Mouse (Mus musculus) forebrain, embryonic 16.5 days (tissue): Measurements from ENCODE around the gene Sytl3. TPM values are rescaled to one million over a fixed set of nuclear protein-coding genes. Genes with fewer than 3 reads are reported as not detected.

Experiments used
- ATAC-seq: fragments of 200-750 bp; cut with Nextera tagmentation; 2 replicates; pipeline ENCODE4 v1.8.0; 2017; ENCODE audit warnings: mild to moderate bottlenecking, moderate library complexity
- H3K27ac ChIP-seq: fragments of 300-500 bp; sonication (generic); 2 replicates; pipeline ENCODE4 v1.5.1; 2014; ENCODE audit warnings: low read length, control low read depth
- H3K27me3 ChIP-seq: fragments of 300-500 bp; sonication (generic); replicated peaks from 2 replicates; pipeline ENCODE4 v1.6.1; 2014; ENCODE audit warnings: low read length; ENCODE audit not compliant: control insufficient read depth, insufficient read depth
- H3K36me3 ChIP-seq: fragments of 300-500 bp; sonication (generic); 2 replicates; pipeline ENCODE4 v1.6.1; 2014; ENCODE audit not compliant: control insufficient read depth, insufficient read depth
- H3K4me1 ChIP-seq: fragments of 300-500 bp; sonication (generic); replicated peaks from 2 replicates; pipeline ENCODE4 v1.6.1; 2014; ENCODE audit warnings: low read length; ENCODE audit not compliant: control insufficient read depth, insufficient read depth
- H3K4me2 ChIP-seq: fragments of 300-500 bp; sonication (generic); 2 replicates; pipeline ENCODE4 v1.6.1; 2014; ENCODE audit warnings: mild to moderate bottlenecking, low read length, control low read depth
- H3K4me3 ChIP-seq: fragments of 300-500 bp; sonication (generic); replicated peaks from 2 replicates; pipeline ENCODE4 v1.5.1; 2014; ENCODE audit warnings: mild to moderate bottlenecking, low read length, control low read depth
- H3K9ac ChIP-seq: fragments of 300-500 bp; sonication (generic); replicated peaks from 2 replicates; pipeline ENCODE4 v1.6.1; 2014; ENCODE audit warnings: low read depth, low read length, control low read depth
- H3K9me3 ChIP-seq: fragments of 300-500 bp; sonication (generic); 2 replicates; pipeline ENCODE4 v1.6.1; 2016; ENCODE audit warnings: low read length; ENCODE audit not compliant: control insufficient read depth
- WGBS: fragments of 180-500 bp; shearing (Covaris S2); extraction: QIAGEN DNeasy Blood & Tissue Kit; methylation state at CpG from one replicate; pipeline ENCODE4 v1.1.7; 2014; 5-methylcytosine and 5-hydroxymethylcytosine counted together
- polyA plus RNA-seq: library from polyadenylated mRNA; unstranded; fragments of >200 nt; fragmentation: Nextera tagmentation; extraction: Ambion mirVana; gene quantifications from 2 replicates; pipeline ENCODE4 v1.2.1, GENCODE M21; 2015

Sytl3 gene
- polyA plus RNA-seq, 1 experiment from 2014 or later: 0.30 TPM

DNA sequence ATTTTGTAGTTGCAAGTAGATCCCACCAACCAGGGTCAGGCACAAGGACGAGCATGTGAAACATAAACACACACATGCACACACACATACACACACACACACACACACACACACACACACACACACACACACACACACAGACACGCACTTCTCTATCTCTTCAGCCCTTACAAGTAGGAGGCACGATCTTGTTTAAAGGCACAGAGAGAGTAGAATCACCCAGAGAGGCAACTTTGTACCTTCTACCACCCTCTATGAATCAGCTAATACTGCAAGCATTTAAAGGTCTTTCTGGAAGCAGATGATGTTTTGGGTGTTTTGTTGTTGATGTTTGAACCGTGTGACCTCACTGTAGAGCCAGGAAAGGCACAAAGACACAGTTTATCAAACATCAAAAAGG lies 116.8 kb downstream of the Sytl3 start:
- Histone ChIP-seq H3K36me3 (no peaks in the 10 kb centered on the region), H3K4me2 (no peak overlapping the region), H3K9ac (no peak overlapping the region), H3K4me1 (peaks cover 31% of the 10 kb centered on the region), H3K27ac (no peak overlapping the region), H3K27me3 (no peaks in the 10 kb centered on the region), H3K9me3 (no peaks in the 10 kb centered on the region), H3K4me3 (no peak overlapping the region)
- WGBS: 78% methylated on average over 4 of the region's 4 CpGs
- no peak for ATAC-seq

- Histone ChIP-seq H3K27me3 (no peaks in the 10 kb centered on the region), H3K4me3 (no peak overlapping the region), H3K36me3 (no peaks in the 10 kb centered on the region), H3K4me2 (no peak overlapping the region), H3K9ac (no peak overlapping the region; the same call in 1 of the 2 replicates), H3K9me3 (no peaks in the 10 kb centered on the region), H3K4me1 (peaks cover 36% of the 10 kb centered on the region), H3K27ac (no peak overlapping the region; the same call in 1 of the 2 replicates)
- 36% methylated on average over 6 of the region's 6 CpGs for WGBS
- no peak for ATAC-seq
Measured at GRCm38 (mm10) chr17:6776123-6776522, 117.2 kb downstream of the Sytl3 start.

GRCm38 (mm10) chr17:6776576-6776975 lies 117.7 kb downstream of the Sytl3 start:
- Histone ChIP-seq H3K36me3 (no peaks in the 10 kb centered on the region), H3K9ac (no peak overlapping the region; the same call in 1 of the 2 replicates), H3K4me3 (no peak overlapping the region), H3K4me2 (no peak overlapping the region), H3K27me3 (no peaks in the 10 kb centered on the region), H3K27ac (no peak overlapping the region; the same call in 1 of the 2 replicates), H3K9me3 (no peaks in the 10 kb centered on the region), H3K4me1 (peaks cover 36% of the 10 kb centered on the region)
- WGBS: 30% methylated on average over 5 of the region's 5 CpGs
- no peak for ATAC-seq

GRCm38 (mm10) chr17:6777061-6777460 lies 118.2 kb downstream of the Sytl3 start:
- H3K4me1 ChIP-seq: peaks cover 40% of the 10 kb centered on the region
- WGBS: 75% methylated on average over 6 of the region's 6 CpGs
- H3K4me2 ChIP-seq: no peak overlapping the region
- H3K27me3 ChIP-seq: no peaks in the 10 kb centered on the region
- no peaks in the 10 kb centered on the region for H3K9me3 ChIP-seq
- no peak overlapping the region for H3K4me3 ChIP-seq
- ATAC-seq: no peak
- no peak overlapping the region for H3K9ac ChIP-seq
- H3K27ac ChIP-seq: no peak overlapping the region
- H3K36me3 ChIP-seq: no peaks in the 10 kb centered on the region

DNA sequence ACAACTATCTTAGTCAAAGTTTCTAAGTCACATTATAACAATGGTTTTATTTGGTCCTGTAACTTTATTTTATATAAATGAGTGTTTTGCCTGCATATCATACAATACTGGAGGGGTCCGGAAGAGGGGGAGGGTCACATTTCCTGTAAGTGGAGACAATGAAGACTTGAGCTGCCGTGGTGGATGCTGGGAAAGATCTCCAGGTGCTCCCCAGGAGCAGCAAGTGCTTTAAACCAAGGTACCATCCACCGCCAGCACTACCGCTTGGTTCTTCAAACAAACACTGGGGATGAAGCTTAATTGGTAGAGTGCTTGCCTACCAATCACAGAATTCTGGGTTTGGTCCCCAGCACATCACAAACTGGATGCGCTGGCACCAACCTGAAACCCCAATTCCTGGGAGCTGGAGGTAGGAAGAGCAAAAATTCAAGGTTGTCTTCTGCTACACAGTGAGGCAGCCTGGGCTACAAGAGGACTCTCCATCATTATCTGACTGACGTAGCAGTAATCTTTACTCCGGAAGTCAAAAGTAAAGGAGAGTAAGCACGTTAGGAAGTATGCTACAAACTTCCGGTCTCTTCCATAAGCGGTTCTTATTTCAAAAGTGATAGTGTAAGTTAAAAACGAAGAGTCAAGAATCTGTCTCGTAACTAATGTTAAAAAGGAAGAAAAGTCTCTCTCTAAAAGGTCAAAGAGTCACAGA lies 118.9 kb downstream of the Sytl3 start:
- no peaks in the 10 kb centered on the region for H3K9me3 ChIP-seq
- no peak overlapping the region for H3K4me2 ChIP-seq
- H3K4me1 ChIP-seq: peaks cover 44% of the 10 kb centered on the region
- H3K9ac ChIP-seq: no peak overlapping the region
- no peaks in the 10 kb centered on the region for H3K36me3 ChIP-seq
- no peak overlapping the region for H3K27ac ChIP-seq
- ATAC-seq: no peak
- no peak overlapping the region for H3K4me3 ChIP-seq
- 66% methylated on average over 12 of the region's 12 CpGs for WGBS
- H3K27me3 ChIP-seq: no peaks in the 10 kb centered on the region

- no peaks in the 10 kb centered on the region for H3K36me3 ChIP-seq
- ATAC-seq: no peak
- WGBS: 0% methylated on average over 9 of the region's 9 CpGs
- peak overlapping the region; percentile 48 for H3K4me3 ChIP-seq
- H3K9me3 ChIP-seq: no peaks in the 10 kb centered on the region
- no peaks in the 10 kb centered on the region for H3K27me3 ChIP-seq
- H3K4me2 ChIP-seq: peak overlapping the region; percentile 85
- H3K27ac ChIP-seq: no peak overlapping the region
- peaks cover 45% of the 10 kb centered on the region for H3K4me1 ChIP-seq
- no peak overlapping the region; the same call in 1 of the 2 replicates for H3K9ac ChIP-seq
Measured at GRCm38 (mm10) chr17:6778332-6778683, 119.4 kb downstream of the Sytl3 start.

DNA sequence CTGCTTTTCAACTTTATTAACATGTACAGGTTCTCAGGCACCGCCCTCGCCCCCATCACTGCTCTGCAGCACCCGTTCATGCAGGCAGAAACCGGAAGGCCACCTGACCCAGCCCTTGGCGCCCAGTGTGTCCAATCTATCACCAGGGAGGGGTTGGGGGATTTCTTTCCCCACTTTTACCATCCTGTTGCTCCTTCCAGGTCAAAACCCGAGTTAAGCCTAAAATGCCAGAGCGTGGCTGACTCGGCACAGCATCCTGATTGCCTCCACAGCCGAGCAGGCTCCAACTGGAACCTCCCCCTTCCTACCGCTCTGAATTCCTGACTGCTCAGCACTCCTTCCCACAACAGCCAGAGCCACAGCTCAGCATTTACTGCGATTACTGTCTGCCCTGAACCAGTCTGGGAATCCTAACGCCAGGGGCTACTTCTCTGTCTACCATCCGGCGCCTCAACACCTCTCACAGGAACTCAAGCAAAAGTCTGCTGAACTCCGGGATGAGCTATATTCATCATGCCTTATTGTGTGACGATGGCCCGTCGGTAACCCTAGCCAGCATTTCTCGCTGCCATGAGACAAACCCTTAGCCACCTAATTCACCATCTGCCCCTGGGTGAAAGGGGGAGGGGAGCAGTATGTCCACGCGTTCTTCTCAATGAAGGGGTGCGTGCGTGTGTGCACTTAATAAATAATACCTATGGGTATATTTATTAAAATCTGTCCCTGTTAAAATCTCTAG lies 120.0 kb downstream of the Sytl3 start:
- WGBS: 5% methylated on average over 23 of the region's 23 CpGs
- no peaks in the 10 kb centered on the region for H3K9me3 ChIP-seq
- peak; percentile 65 for ATAC-seq
- H3K36me3 ChIP-seq: no peaks in the 10 kb centered on the region
- H3K4me3 ChIP-seq: peak overlapping the region; percentile 48
- H3K27me3 ChIP-seq: no peaks in the 10 kb centered on the region
- H3K4me1 ChIP-seq: peaks cover 50% of the 10 kb centered on the region
- peak overlapping the region; percentile 39; the same call in 1 of the 2 replicates for H3K27ac ChIP-seq
- H3K9ac ChIP-seq: peak overlapping the region; percentile 52
- peak overlapping the region; percentile 85 for H3K4me2 ChIP-seq

DNA sequence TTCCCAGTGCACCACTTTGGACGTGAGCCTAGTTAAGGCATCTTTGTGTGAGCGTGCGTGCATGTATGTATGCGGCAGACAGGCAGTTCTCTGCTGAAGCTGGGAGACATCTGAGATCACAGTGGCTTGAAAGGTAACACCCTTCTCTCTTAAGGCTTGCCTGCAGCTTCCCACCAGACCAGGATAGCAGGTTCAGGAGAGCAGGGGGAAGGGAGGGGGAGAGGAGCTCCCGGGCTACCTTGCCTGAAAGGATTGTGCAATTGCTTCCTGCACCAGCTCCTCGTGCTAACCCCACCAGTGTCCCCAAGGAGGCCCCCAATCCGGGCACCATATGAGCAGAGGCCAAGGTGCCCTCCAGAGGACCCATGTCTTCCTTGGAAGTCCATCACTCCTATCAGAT lies 120.7 kb downstream of the Sytl3 start:
- Histone ChIP-seq H3K9ac (peak overlapping the region; percentile 2), H3K9me3 (no peaks in the 10 kb centered on the region), H3K27me3 (no peaks in the 10 kb centered on the region), H3K27ac (no peak overlapping the region), H3K4me2 (peak overlapping the region; percentile 85), H3K36me3 (no peaks in the 10 kb centered on the region), H3K4me1 (peaks cover 54% of the 10 kb centered on the region), H3K4me3 (peak overlapping the region; percentile 48)
- WGBS: 21% methylated on average over 7 of the region's 7 CpGs
- no peak for ATAC-seq

DNA sequence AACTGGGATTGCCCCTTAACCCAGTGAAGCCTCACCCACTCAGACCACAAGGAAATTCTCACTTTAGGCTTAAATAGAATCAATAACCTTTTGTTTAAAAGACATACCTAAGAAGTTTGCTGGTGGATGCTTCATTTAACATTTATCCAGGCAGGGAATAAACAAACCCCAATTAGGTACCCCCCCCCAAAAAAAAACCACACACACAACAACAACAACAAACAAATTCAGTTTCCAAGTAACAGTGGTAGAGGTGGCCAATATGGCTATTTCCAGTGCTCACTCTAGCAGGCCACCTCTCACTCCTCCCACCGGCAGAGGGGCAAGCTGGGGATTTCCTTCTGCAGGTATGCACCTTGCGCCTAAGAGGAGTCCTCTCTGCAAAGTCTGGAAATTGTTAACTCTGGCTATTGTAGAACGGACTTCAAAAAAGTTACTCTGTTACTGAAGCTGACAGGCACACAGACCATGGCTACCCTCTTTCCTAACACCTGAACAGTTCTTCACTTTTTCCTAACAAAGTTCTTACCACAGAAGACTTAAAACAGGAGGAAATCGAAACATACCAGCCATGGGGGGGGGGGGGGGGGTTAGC lies 121.7 kb downstream of the Sytl3 start:
- H3K4me1 ChIP-seq: peaks cover 54% of the 10 kb centered on the region
- H3K9me3 ChIP-seq: no peaks in the 10 kb centered on the region
- ATAC-seq: no peak
- no peaks in the 10 kb centered on the region for H3K36me3 ChIP-seq
- H3K4me2 ChIP-seq: peak overlapping the region; percentile 85
- no peaks in the 10 kb centered on the region for H3K27me3 ChIP-seq
- no peak overlapping the region for H3K9ac ChIP-seq
- H3K4me3 ChIP-seq: peak overlapping the region; percentile 48
- WGBS: 65% methylated on average over 4 of the region's 4 CpGs
- no peak overlapping the region for H3K27ac ChIP-seq
